Mouse (Mus musculus) thymus, adult 2 months (tissue): ENCODE data around the gene Frmd8.

Experiments
- CTCF ChIP-seq: fragments of 200-500 bp; IDR thresholded peaks from 2 replicates; pipeline ENCODE4 v1.5.1; 2012; ENCODE audit warnings: mild to moderate bottlenecking, control low read depth, low read length, moderate library complexity, borderline replicate concordance; ENCODE audit not compliant: control insufficient read depth, poor library complexity, insufficient read depth; ENCODE audit errors: extremely low read depth
- POLR2A ChIP-seq: fragments of 200-500 bp; IDR thresholded peaks from 2 replicates; pipeline ENCODE4 v1.6.1; 2012; ENCODE audit warnings: mild to moderate bottlenecking, low read length, control low read depth, moderate library complexity; ENCODE audit not compliant: control insufficient read depth, poor library complexity, insufficient read depth; ENCODE audit errors: extremely low read depth

- TF ChIP-seq CTCF (peak; percentile 99), POLR2A (no peak; the same call in 1 of the 2 replicates)
Observed at GRCm38 (mm10) chr19:5849843-5850527, 25.1 kb downstream of the Frmd8 start.
